Mouse (Mus musculus): ENCODE measurements around the gene Map3k10. TPM values are rescaled to one million over a fixed set of nuclear protein-coding genes. Genes with fewer than 3 reads are reported as not detected.

Gene Map3k10
- polyA plus RNA-seq, 1 experiment from 2014 or later: 8.0 TPM

- Histone ChIP-seq H3K4me3 (ENCODE audit: low read depth, low read length) (no peak overlapping the region), H3K9me3 (ENCODE audit: control insufficient read depth, low read length) (no peaks in the 10 kb centered on the region), H3K4me2 (ENCODE audit: low read depth, low read length) (no peak overlapping the region), H3K9ac (ENCODE audit: low read depth, low read length) (no peak overlapping the region), H3K4me1 (ENCODE audit: control insufficient read depth, insufficient read depth, low read length) (no peaks in the 10 kb centered on the region), H3K36me3 (ENCODE audit: control insufficient read depth, insufficient read depth, low read length) (no peaks in the 10 kb centered on the region), H3K27me3 (replicated peaks; ENCODE audit: control insufficient read depth, insufficient read depth, low read length) (no peaks in the 10 kb centered on the region), H3K27ac (replicated peaks; ENCODE audit: low read depth, low read length) (no peak overlapping the region)
- no peak for DNase-seq (ENCODE audit: low spot score)
- no peak for ATAC-seq (ENCODE audit: low read depth)
- 92% methylated on average over 1 of the region's 1 CpGs for WGBS
Measured at GRCm38 (mm10) chr7:27687043-27687442, 12.6 kb upstream of the Map3k10 start.

GRCm38 (mm10) chr7:27685681-27686080 lies 11.3 kb upstream of the Map3k10 start:
- no peaks in the 10 kb centered on the region for H3K4me1 ChIP-seq (ENCODE audit: control insufficient read depth, insufficient read depth, low read length)
- no peaks in the 10 kb centered on the region for H3K27me3 ChIP-seq (replicated peaks; ENCODE audit: control insufficient read depth, insufficient read depth, low read length)
- no peak overlapping the region for H3K4me3 ChIP-seq (ENCODE audit: low read depth, low read length)
- peak; percentile 33 for DNase-seq (ENCODE audit: low spot score)
- ATAC-seq (ENCODE audit: low read depth): no peak
- H3K36me3 ChIP-seq (ENCODE audit: control insufficient read depth, insufficient read depth, low read length): no peaks in the 10 kb centered on the region
- 0% methylated on average over 6 of the region's 6 CpGs for WGBS
- peak overlapping the region; percentile 41; the same call in 1 of the 2 replicates for H3K9ac ChIP-seq (ENCODE audit: low read depth, low read length)
- peak overlapping the region; percentile 37; the same call in 1 of the 2 replicates for H3K4me2 ChIP-seq (ENCODE audit: low read depth, low read length)
- no peak overlapping the region for H3K27ac ChIP-seq (replicated peaks; ENCODE audit: low read depth, low read length)
- no peaks in the 10 kb centered on the region for H3K9me3 ChIP-seq (ENCODE audit: control insufficient read depth, low read length)

- no peaks in the 10 kb centered on the region for H3K27me3 ChIP-seq (replicated peaks; ENCODE audit: control insufficient read depth, insufficient read depth, low read length)
- no peaks in the 10 kb centered on the region for H3K36me3 ChIP-seq (ENCODE audit: control insufficient read depth, insufficient read depth, low read length)
- no peaks in the 10 kb centered on the region for H3K9me3 ChIP-seq (ENCODE audit: control insufficient read depth, low read length)
- no peaks in the 10 kb centered on the region for H3K4me1 ChIP-seq (ENCODE audit: control insufficient read depth, insufficient read depth, low read length)
- DNase-seq (ENCODE audit: low spot score) (no peak), ATAC-seq (ENCODE audit: low read depth) (no peak)
- H3K4me2 ChIP-seq (ENCODE audit: low read depth, low read length): peak overlapping the region; percentile 37; the same call in 1 of the 2 replicates
- H3K9ac ChIP-seq (ENCODE audit: low read depth, low read length): peak overlapping the region; percentile 41; the same call in 1 of the 2 replicates
- 36% methylated on average over 5 of the region's 5 CpGs for WGBS
- H3K4me3 ChIP-seq (ENCODE audit: low read depth, low read length): no peak overlapping the region
- H3K27ac ChIP-seq (replicated peaks; ENCODE audit: low read depth, low read length): no peak overlapping the region
Measured at GRCm38 (mm10) chr7:27685220-27685619, 10.8 kb upstream of the Map3k10 start.

- no peaks in the 10 kb centered on the region for H3K36me3 ChIP-seq (ENCODE audit: control insufficient read depth, insufficient read depth, low read length)
- H3K27ac ChIP-seq (replicated peaks; ENCODE audit: low read depth, low read length): no peak overlapping the region
- ATAC-seq (ENCODE audit: low read depth) (no peak), DNase-seq (ENCODE audit: low spot score) (no peak)
- WGBS: 46% methylated on average over 2 of the region's 2 CpGs
- H3K4me3 ChIP-seq (ENCODE audit: low read depth, low read length): no peak overlapping the region
- H3K4me2 ChIP-seq (ENCODE audit: low read depth, low read length): no peak overlapping the region
- no peak overlapping the region for H3K9ac ChIP-seq (ENCODE audit: low read depth, low read length)
- no peaks in the 10 kb centered on the region for H3K4me1 ChIP-seq (ENCODE audit: control insufficient read depth, insufficient read depth, low read length)
- H3K9me3 ChIP-seq (ENCODE audit: control insufficient read depth, low read length): no peaks in the 10 kb centered on the region
- H3K27me3 ChIP-seq (replicated peaks; ENCODE audit: control insufficient read depth, insufficient read depth, low read length): no peaks in the 10 kb centered on the region
Measured at GRCm38 (mm10) chr7:27683218-27683617, 8.8 kb upstream of the Map3k10 start.

- Histone ChIP-seq H3K9me3 (ENCODE audit: control insufficient read depth, low read length) (no peaks in the 10 kb centered on the region), H3K27ac (replicated peaks; ENCODE audit: low read depth, low read length) (no peak overlapping the region), H3K36me3 (ENCODE audit: control insufficient read depth, insufficient read depth, low read length) (peaks cover 12% of the 10 kb centered on the region), H3K4me2 (ENCODE audit: low read depth, low read length) (peak overlapping the region; percentile 97), H3K4me1 (ENCODE audit: control insufficient read depth, insufficient read depth, low read length) (peaks cover 17% of the 10 kb centered on the region), H3K27me3 (replicated peaks; ENCODE audit: control insufficient read depth, insufficient read depth, low read length) (no peaks in the 10 kb centered on the region), H3K9ac (ENCODE audit: low read depth, low read length) (0 out of 2 replicates have a peak overlapping the region, but pooled peaks have one; percentile 88), H3K4me3 (ENCODE audit: low read depth, low read length) (peak overlapping the region; percentile 91)
- DNase-seq (ENCODE audit: low spot score) (no peak), ATAC-seq (ENCODE audit: low read depth) (no peak)
- WGBS: 27% methylated on average over 14 of the region's 14 CpGs
Measured at GRCm38 (mm10) chr7:27675222-27675612, 819 bp upstream of the Map3k10 start.

GRCm38 (mm10) chr7:27674195-27674521 lies 240 bp downstream of the Map3k10 start:
- H3K4me2 ChIP-seq (ENCODE audit: low read depth, low read length): peak overlapping the region; percentile 97
- H3K27me3 ChIP-seq (replicated peaks; ENCODE audit: control insufficient read depth, insufficient read depth, low read length): no peaks in the 10 kb centered on the region
- ATAC-seq (ENCODE audit: low read depth) (peak; percentile 65; the same call in 1 of the 2 replicates), DNase-seq (ENCODE audit: low spot score) (no peak)
- H3K4me3 ChIP-seq (ENCODE audit: low read depth, low read length): peak overlapping the region; percentile 91
- WGBS: 0% methylated on average over 10 of the region's 38 CpGs
- H3K27ac ChIP-seq (replicated peaks; ENCODE audit: low read depth, low read length): peak overlapping the region; percentile 87
- H3K9ac ChIP-seq (ENCODE audit: low read depth, low read length): peak overlapping the region; percentile 88
- H3K4me1 ChIP-seq (ENCODE audit: control insufficient read depth, insufficient read depth, low read length): peaks cover 17% of the 10 kb centered on the region
- peaks cover 17% of the 10 kb centered on the region for H3K36me3 ChIP-seq (ENCODE audit: control insufficient read depth, insufficient read depth, low read length)
- no peaks in the 10 kb centered on the region for H3K9me3 ChIP-seq (ENCODE audit: control insufficient read depth, low read length)

GRCm38 (mm10) chr7:27673575-27674131 lies 745 bp downstream of the Map3k10 start:
- DNase-seq (ENCODE audit: low spot score) (no peak), ATAC-seq (ENCODE audit: low read depth) (no peak)
- H3K4me1 ChIP-seq (ENCODE audit: control insufficient read depth, insufficient read depth, low read length): peaks cover 17% of the 10 kb centered on the region
- 0% methylated on average over 20 of the region's 52 CpGs for WGBS
- H3K9ac ChIP-seq (ENCODE audit: low read depth, low read length): peak overlapping the region; percentile 88
- H3K4me3 ChIP-seq (ENCODE audit: low read depth, low read length): peak overlapping the region; percentile 91
- H3K9me3 ChIP-seq (ENCODE audit: control insufficient read depth, low read length): no peaks in the 10 kb centered on the region
- peaks cover 17% of the 10 kb centered on the region for H3K36me3 ChIP-seq (ENCODE audit: control insufficient read depth, insufficient read depth, low read length)
- H3K4me2 ChIP-seq (ENCODE audit: low read depth, low read length): peak overlapping the region; percentile 97
- H3K27me3 ChIP-seq (replicated peaks; ENCODE audit: control insufficient read depth, insufficient read depth, low read length): no peaks in the 10 kb centered on the region
- H3K27ac ChIP-seq (replicated peaks; ENCODE audit: low read depth, low read length): no peak overlapping the region

- Histone ChIP-seq H3K4me3 (ENCODE audit: low read depth, low read length) (peak overlapping the region; percentile 91), H3K27me3 (replicated peaks; ENCODE audit: control insufficient read depth, insufficient read depth, low read length) (no peaks in the 10 kb centered on the region), H3K4me2 (ENCODE audit: low read depth, low read length) (peak overlapping the region; percentile 97), H3K9me3 (ENCODE audit: control insufficient read depth, low read length) (no peaks in the 10 kb centered on the region), H3K9ac (ENCODE audit: low read depth, low read length) (peak overlapping the region; percentile 88), H3K4me1 (ENCODE audit: control insufficient read depth, insufficient read depth, low read length) (peaks cover 17% of the 10 kb centered on the region), H3K27ac (replicated peaks; ENCODE audit: low read depth, low read length) (no peak overlapping the region), H3K36me3 (ENCODE audit: control insufficient read depth, insufficient read depth, low read length) (peaks cover 21% of the 10 kb centered on the region)
- DNase-seq (ENCODE audit: low spot score) (no peak), ATAC-seq (ENCODE audit: low read depth) (no peak)
- 58% methylated on average over 8 of the region's 9 CpGs for WGBS
Measured at GRCm38 (mm10) chr7:27673064-27673574, 1.3 kb downstream of the Map3k10 start.

GRCm38 (mm10) chr7:27662038-27662437 lies 12.4 kb downstream of the Map3k10 start:
- ATAC-seq (ENCODE audit: low read depth): no peak
- no peak overlapping the region for H3K27ac ChIP-seq (replicated peaks; ENCODE audit: low read depth, low read length)
- H3K9me3 ChIP-seq (ENCODE audit: control insufficient read depth, low read length): no peaks in the 10 kb centered on the region
- no peak for DNase-seq (ENCODE audit: low spot score)
- 90% methylated on average over 4 of the region's 4 CpGs for WGBS
- no peaks in the 10 kb centered on the region for H3K4me1 ChIP-seq (ENCODE audit: control insufficient read depth, insufficient read depth, low read length)
- H3K4me2 ChIP-seq (ENCODE audit: low read depth, low read length): no peak overlapping the region
- no peak overlapping the region for H3K9ac ChIP-seq (ENCODE audit: low read depth, low read length)
- H3K36me3 ChIP-seq (ENCODE audit: control insufficient read depth, insufficient read depth, low read length): peaks cover 67% of the 10 kb centered on the region
- H3K27me3 ChIP-seq (replicated peaks; ENCODE audit: control insufficient read depth, insufficient read depth, low read length): peaks cover 13% of the 10 kb centered on the region; the same call in 1 of the 2 replicates
- no peak overlapping the region for H3K4me3 ChIP-seq (ENCODE audit: low read depth, low read length)
